Mouse (Mus musculus) E14TG2a.4 (cell line): ENCODE data around the gene Cdon.
A peak's percentile ranks its signal among the peaks of the same experiment; 100 is the strongest.

Experiments used
- H3K27me3 ChIP-seq: 2 replicates; pipeline ENCODE4 v1.6.1; 2014; ENCODE audit warnings: low read length, control low read depth; ENCODE audit not compliant: insufficient read depth
- H3K36me3 ChIP-seq: 2 replicates; pipeline ENCODE4 v1.6.1; 2014; ENCODE audit warnings: low read length, control low read depth; ENCODE audit not compliant: insufficient read depth
- H3K4me1 ChIP-seq: replicated peaks from 2 replicates; pipeline ENCODE4 v1.6.1; 2014; ENCODE audit warnings: low read depth, low read length, control low read depth
- H3K4me3 ChIP-seq: replicated peaks from 2 replicates; pipeline ENCODE4 v1.5.1; 2014; ENCODE audit warnings: mild to moderate bottlenecking, low read length
- H3K9me3 ChIP-seq: 2 replicates; pipeline ENCODE4 v1.6.1; 2014; ENCODE audit warnings: low read length, control low read depth
- CTCF ChIP-seq: conservative IDR thresholded peaks from 2 replicates; pipeline ENCODE4 v1.5.1; 2014; ENCODE audit warnings: low read length
- NANOG ChIP-seq: IDR thresholded peaks from 2 replicates; pipeline ENCODE4 v1.6.1; 2014; ENCODE audit warnings: borderline replicate concordance, low read length, mixed read lengths
- POU5F1 ChIP-seq: IDR thresholded peaks from 2 replicates; pipeline ENCODE4 v1.6.1; 2014; ENCODE audit warnings: low read length, borderline replicate concordance

Gene Cdon

DNA sequence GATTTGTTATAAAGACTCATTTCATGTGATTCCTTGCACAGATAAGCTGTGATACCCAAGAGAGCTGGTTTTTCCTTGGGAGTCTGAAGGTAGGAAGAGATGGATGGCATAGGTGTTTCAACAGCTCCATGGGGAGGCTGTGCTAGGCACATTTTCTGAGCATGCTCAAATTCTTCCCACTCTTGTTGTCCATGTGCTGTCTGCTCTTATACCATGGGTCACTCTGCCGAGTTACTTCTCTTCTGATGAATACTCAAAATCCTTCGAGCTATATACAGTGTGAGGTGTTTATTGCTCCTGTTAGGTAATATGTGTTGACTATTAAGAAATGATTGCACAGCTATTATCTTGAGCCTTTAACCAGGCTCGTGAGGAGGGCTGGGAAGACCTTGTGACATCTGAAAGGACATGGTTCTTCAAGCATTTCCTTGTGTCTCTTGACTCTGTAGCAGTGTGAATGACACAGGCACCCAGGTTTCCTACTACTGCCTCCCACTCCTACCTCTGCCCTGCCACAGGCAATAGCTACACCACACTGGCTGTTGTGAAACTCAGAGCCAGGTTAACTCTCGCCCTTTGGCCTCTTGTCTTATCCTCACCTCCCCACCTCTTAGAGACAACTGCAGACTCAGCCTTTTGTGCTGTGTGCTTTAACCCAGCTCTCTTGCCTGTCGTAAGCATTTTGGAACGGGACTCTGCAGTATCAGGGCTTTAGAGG, 99.9 kb downstream of the Cdon start:
- Histone ChIP-seq H3K4me1 (peaks cover 13% of the 10 kb centered on the region), H3K9me3 (no peaks in the 10 kb centered on the region), H3K36me3 (no peaks in the 10 kb centered on the region), H3K4me3 (no peak overlapping the region), H3K27me3 (peaks cover 4% of the 10 kb centered on the region; the same call in 1 of the 2 replicates)
- TF ChIP-seq NANOG (no peak), POU5F1 (no peak), CTCF (no peak)

DNA sequence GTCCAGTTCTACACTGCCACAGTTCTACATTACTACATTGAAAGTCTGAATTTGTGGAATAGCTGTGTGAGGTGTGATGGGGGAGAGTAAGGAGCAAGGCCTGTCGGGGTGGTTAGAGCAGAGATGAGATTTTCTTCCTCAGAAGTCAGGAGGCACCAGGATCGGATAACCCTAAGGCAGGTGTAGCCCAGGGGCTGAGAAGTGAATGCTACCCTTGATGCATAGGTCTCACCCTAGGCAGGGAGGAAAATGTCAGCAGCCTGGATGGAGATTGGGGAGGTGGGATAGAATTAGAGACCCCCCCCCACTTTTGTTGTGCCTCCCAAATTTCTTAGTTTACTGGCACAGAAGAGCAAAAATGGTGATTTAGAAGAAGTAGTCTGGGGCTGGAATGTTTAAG, 101.3 kb downstream of the Cdon start:
- Histone ChIP-seq H3K4me1 (peaks cover 13% of the 10 kb centered on the region), H3K27me3 (peaks cover 4% of the 10 kb centered on the region; the same call in 1 of the 2 replicates), H3K9me3 (no peaks in the 10 kb centered on the region), H3K36me3 (no peaks in the 10 kb centered on the region), H3K4me3 (no peak overlapping the region)
- TF ChIP-seq NANOG, result no peak

DNA sequence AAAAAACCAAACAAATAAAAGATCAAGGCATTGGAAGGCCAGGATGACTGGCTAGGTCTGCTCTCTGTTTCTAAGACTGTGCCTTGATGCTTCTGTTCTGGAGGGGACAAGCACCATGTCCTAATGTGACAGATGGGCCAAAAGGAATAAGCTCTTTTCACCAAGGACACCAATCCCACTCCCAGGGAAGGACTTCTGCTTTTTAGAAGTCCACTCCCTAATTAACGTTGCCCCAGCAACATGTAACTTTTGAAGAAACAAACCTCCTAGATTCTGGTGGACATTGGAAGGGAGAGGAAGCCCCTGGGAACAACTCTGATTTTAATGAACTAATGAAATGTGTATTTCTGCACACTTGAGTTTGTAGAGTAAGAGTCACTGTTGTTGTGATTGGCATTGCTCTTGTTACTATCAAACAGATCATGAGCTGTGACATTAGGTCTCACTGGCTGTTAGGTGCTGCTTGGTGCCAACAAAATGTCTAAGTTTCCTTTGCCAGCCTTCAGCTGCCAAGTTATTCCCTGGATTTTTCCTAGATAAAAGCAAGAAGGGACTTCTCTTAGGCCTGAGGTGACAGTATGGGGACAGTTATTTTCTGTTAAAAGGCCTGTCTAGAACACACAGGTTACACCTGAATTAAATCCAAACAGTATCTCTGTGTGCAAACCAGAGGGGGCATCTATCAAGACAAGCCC, 102.0 kb downstream of the Cdon start:
- TF ChIP-seq POU5F1 (no peak), NANOG (no peak), CTCF (no peak)

GRCm38 (mm10) chr9:35523541-35523940, 102.6 kb downstream of the Cdon start:
- H3K27me3 ChIP-seq, result peaks cover 4% of the 10 kb centered on the region; the same call in 1 of the 2 replicates
- H3K4me3 ChIP-seq, result 0 out of 2 replicates have a peak overlapping the region, but pooled peaks have one; percentile 7
- no peak for TF ChIP-seq POU5F1
- TF ChIP-seq CTCF, result no peak
- H3K36me3 ChIP-seq, result no peaks in the 10 kb centered on the region
- H3K9me3 ChIP-seq, result no peaks in the 10 kb centered on the region
- peaks cover 13% of the 10 kb centered on the region for H3K4me1 ChIP-seq

More for the DNA sequence above, 102.0 kb downstream of the Cdon start:
- no peaks in the 10 kb centered on the region for H3K36me3 ChIP-seq
- peaks cover 13% of the 10 kb centered on the region for H3K4me1 ChIP-seq
- H3K27me3 ChIP-seq, result peaks cover 4% of the 10 kb centered on the region; the same call in 1 of the 2 replicates
- no peak overlapping the region for H3K4me3 ChIP-seq
- H3K9me3 ChIP-seq, result no peaks in the 10 kb centered on the region

DNA sequence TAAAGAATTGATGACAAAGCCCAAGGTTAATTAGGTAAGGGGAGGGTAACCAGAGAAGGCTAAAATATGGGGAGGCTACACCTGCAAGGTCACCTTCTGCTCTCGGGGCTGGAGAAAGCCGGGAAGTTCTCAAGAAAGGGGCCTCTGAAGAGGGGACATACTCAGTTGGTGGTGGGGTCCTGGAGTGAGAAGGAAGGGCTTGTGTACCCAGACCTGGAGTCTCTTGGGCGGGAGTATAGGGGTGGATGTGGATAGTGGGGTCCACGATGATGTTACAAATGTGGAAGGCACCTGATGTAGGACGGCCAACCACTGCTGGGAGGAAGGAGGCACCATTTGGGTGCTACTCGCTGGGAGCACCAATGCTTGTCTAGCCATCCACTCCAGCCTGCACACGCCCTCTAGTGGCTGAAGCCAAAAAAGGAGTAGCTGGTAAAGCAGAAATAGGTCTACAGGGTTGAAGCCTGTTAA, 103.0 kb downstream of the Cdon start:
- TF ChIP-seq POU5F1 (no peak), NANOG (no peak), CTCF (peak; percentile 48)
- Histone ChIP-seq H3K36me3 (no peaks in the 10 kb centered on the region), H3K27me3 (peaks cover 4% of the 10 kb centered on the region; the same call in 1 of the 2 replicates), H3K4me3 (peak overlapping the region; percentile 7; the same call in 1 of the 2 replicates), H3K9me3 (no peaks in the 10 kb centered on the region), H3K4me1 (peaks cover 13% of the 10 kb centered on the region)

GRCm38 (mm10) chr9:35529141-35529540, 108.2 kb downstream of the Cdon start:
- no peak for TF ChIP-seq NANOG
- no peak for TF ChIP-seq POU5F1
- TF ChIP-seq CTCF, result no peak
- Histone ChIP-seq H3K27me3 (no peaks in the 10 kb centered on the region), H3K9me3 (no peaks in the 10 kb centered on the region), H3K36me3 (no peaks in the 10 kb centered on the region), H3K4me3 (no peak overlapping the region), H3K4me1 (peaks cover 2% of the 10 kb centered on the region; the same call in 1 of the 2 replicates)

GRCm38 (mm10) chr9:35529796-35530195, 108.9 kb downstream of the Cdon start:
- TF ChIP-seq NANOG (no peak), CTCF (no peak), POU5F1 (no peak)

GRCm38 (mm10) chr9:35533266-35533665, 112.3 kb downstream of the Cdon start:
- TF ChIP-seq POU5F1, result no peak
- no peak for TF ChIP-seq CTCF
- no peak for TF ChIP-seq NANOG
- Histone ChIP-seq H3K9me3 (no peaks in the 10 kb centered on the region), H3K27me3 (no peaks in the 10 kb centered on the region)

More at GRCm38 (mm10) chr9:35529796-35530195, 108.9 kb downstream of the Cdon start:
- Histone ChIP-seq H3K27me3 (no peaks in the 10 kb centered on the region), H3K9me3 (no peaks in the 10 kb centered on the region), H3K4me3 (no peak overlapping the region), H3K36me3 (no peaks in the 10 kb centered on the region), H3K4me1 (no peaks in the 10 kb centered on the region)

More at GRCm38 (mm10) chr9:35533266-35533665, 112.3 kb downstream of the Cdon start:
- Histone ChIP-seq H3K4me1 (0 out of 2 replicates have a peak, but pooled peaks cover 2% of the 10 kb centered on the region), H3K4me3 (no peak overlapping the region), H3K36me3 (no peaks in the 10 kb centered on the region)
